Mouse (Mus musculus): ENCODE data around the gene Bbs10. TPM values are rescaled to one million over a fixed set of nuclear protein-coding genes. Genes with fewer than 3 reads are reported as not detected.
A peak's percentile ranks its signal among the peaks of the same experiment; 100 is the strongest.

Bbs10 gene
- polyA plus RNA-seq (2012; rRNA removed) (0.93 and 1.4 TPM in 2 replicates), polyA plus RNA-seq (2014; fragmentation: Nextera tagmentation; extraction: Ambion mirVana) (0.98 and 1.2 TPM in 2 replicates)

DNA sequence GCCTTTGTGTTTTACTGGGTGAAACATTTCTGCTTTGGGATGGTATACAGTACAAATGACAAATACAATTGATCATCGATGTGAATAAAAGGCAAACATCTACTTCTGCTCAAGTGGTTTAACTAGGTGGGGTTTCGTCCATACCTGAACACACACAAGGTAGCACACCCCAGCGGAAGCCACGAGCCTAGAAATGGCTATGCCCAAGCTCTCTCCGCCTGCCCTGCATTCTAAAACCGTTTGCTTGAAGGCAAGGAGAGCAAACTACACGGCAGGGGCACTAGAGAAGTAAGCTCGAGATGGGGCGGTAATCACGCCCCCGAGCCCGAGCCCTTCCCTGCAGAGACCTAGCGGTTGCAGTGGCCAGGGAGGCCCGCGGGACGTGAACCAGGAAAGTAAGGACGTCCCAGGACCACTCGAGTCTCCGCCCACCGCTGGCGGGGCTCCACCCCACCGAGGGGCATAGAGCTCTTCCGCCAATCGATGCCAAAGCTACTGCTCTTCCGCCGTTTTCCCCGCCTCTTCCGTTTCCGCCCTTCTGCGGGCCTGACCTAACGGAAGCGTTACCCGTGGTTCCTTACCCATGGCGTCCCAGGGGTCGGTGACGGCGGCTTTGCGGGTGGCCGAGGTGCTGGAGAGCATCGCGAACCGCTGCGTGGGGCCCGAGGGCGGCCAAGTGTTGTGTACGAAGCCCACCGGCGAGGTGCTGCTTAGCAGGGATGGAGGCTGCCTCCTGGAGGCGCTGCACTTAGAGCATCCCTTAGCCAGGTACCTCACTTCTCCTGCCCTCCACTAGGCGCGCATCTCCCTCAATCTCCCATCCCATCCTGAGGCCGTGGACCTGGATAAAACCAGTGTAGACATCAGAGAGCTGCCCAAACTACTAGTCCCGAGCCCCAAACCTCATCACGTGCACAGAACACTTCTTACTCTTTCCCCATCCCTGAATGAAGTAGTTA is at the start of gene Bbs10:
Gene Bbs10 (plus strand): TSS at position 540 of the 959 bp plus-strand sequence.
- Histone ChIP-seq H3K4me1 (replicated peaks; ENCODE audit: control insufficient read depth in 2 of 2, insufficient read depth in 2 of 2, low read length in 1 of 2) (peaks cover 6 to 10% of the 10 kb centered on the region in 2 experiments; a peak in 3 of 4 replicates), H3K9ac (replicated peaks) (peak within 1 kb of the TSS; percentile 59), H3K9me3 (ENCODE audit: control insufficient read depth, low read length) (no peaks in the 10 kb centered on the region), H3K36me3 (replicated peaks; ENCODE audit: control insufficient read depth, insufficient read depth, low read depth) (no peaks in the 10 kb centered on the region), H3K27me3 (ENCODE audit: control insufficient read depth, insufficient read depth, low read length) (no peaks in the 10 kb centered on the region), H3K4me2 (ENCODE audit: low read depth) (peak within 1 kb of the TSS; percentile 79), H3K27ac (no peak within 1 kb of the TSS), H3K4me3 (ENCODE audit: insufficient read depth in 1 of 2, low read depth in 2 of 2, low read length in 2 of 2) (peak within 1 kb of the TSS; percentile 65 to 74)
- peak; percentile 99 for ATAC-seq (ENCODE audit: insufficient read depth)
- WGBS (ENCODE audit: insufficient replicate concordance), result 1% methylated on average over 54 of the region's 54 CpGs
- peak; percentile 87 to 88 (median 87) for DNase-seq (ENCODE audit: low read depth in 3 of 3, low spot score in 3 of 3)
- no peak for TF ChIP-seq EP300 (IDR thresholded peaks at IDR 0.05; ENCODE audit: low read depth)
- TF ChIP-seq CTCF (IDR thresholded peaks at IDR 0.05; ENCODE audit: low read depth), result peak; percentile 83

DNA sequence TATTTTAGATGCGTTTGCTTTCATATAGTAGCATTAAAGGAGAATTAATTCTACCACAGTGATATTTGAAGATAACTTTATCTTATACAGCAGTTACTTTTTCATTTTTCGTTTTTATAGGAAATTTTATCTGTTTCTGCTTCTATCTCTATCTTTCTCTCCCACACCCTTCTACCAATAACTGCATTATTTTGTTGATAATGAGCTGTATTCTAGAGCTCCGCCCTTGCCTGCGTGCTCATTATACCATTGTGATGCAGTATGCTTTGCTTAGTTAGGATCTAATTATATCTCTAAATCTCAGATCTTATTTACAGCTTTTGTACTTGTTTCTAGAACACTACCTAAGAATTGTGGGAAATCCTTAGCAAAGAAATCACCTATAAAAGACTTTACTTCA is 48.3 kb upstream of the Bbs10 start:
- no peak for TF ChIP-seq CTCF (IDR thresholded peaks at IDR 0.05; ENCODE audit: low read depth)
- TF ChIP-seq EP300 (IDR thresholded peaks at IDR 0.05; ENCODE audit: low read depth), result peak; percentile 35; the same call in 1 of the 2 replicates
- H3K27ac ChIP-seq, result no peak overlapping the region
- no peak overlapping the region for H3K4me2 ChIP-seq (ENCODE audit: low read depth)
- H3K9me3 ChIP-seq (ENCODE audit: control insufficient read depth, low read length), result no peaks in the 10 kb centered on the region
- H3K36me3 ChIP-seq (replicated peaks; ENCODE audit: control insufficient read depth, insufficient read depth, low read depth), result no peaks in the 10 kb centered on the region
- no peak overlapping the region for H3K9ac ChIP-seq (replicated peaks)
- no peak overlapping the region for H3K4me3 ChIP-seq (ENCODE audit: insufficient read depth in 1 of 2, low read depth in 2 of 2, low read length in 2 of 2)
- no peaks in the 10 kb centered on the region for H3K27me3 ChIP-seq (ENCODE audit: control insufficient read depth, insufficient read depth, low read length)
- DNase-seq (ENCODE audit: low read depth in 3 of 3, low spot score in 3 of 3) (peak in 1 of 3 experiments; percentile 13), ATAC-seq (ENCODE audit: insufficient read depth) (peak; percentile 71; the same call in 1 of the 2 replicates)
- peaks cover 4% of the 10 kb centered on the region in 2 experiments for H3K4me1 ChIP-seq (replicated peaks; ENCODE audit: control insufficient read depth in 2 of 2, insufficient read depth in 2 of 2, low read length in 1 of 2)
- WGBS (ENCODE audit: insufficient replicate concordance), result 24% methylated on average over 4 of the region's 4 CpGs

DNA sequence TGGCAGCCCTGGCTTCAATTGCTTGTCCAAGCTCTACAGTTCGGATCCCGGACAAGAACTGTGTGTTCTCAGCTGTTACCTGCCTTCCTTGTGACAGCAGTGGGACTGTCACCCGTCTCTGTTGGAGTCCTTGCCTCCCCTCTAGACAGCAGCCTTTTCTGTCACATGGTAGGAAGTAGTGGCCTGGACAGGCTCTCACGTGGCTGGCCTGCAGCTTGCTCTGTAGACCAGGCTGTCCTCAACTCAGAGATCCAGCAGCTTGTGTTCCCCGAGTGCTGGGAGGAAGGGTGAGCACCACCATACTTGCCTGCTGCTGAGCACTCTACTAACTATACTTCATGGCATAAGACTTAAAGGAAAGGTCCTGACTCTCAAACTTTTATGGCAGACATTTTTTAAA is 46.8 kb upstream of the Bbs10 start:
- Histone ChIP-seq H3K9ac (replicated peaks) (no peak overlapping the region), H3K27ac (no peak overlapping the region), H3K4me3 (ENCODE audit: insufficient read depth in 1 of 2, low read depth in 2 of 2, low read length in 2 of 2) (no peak overlapping the region), H3K36me3 (replicated peaks; ENCODE audit: control insufficient read depth, insufficient read depth, low read depth) (peaks cover 4% of the 10 kb centered on the region), H3K4me1 (replicated peaks; ENCODE audit: control insufficient read depth in 2 of 2, insufficient read depth in 2 of 2, low read length in 1 of 2) (peaks cover 4 to 8% of the 10 kb centered on the region in 2 experiments), H3K9me3 (ENCODE audit: control insufficient read depth, low read length) (no peaks in the 10 kb centered on the region), H3K4me2 (ENCODE audit: low read depth) (no peak overlapping the region), H3K27me3 (ENCODE audit: control insufficient read depth, insufficient read depth, low read length) (no peaks in the 10 kb centered on the region)
- DNase-seq (ENCODE audit: low read depth in 3 of 3, low spot score in 3 of 3) (no peak), ATAC-seq (ENCODE audit: insufficient read depth) (no peak)
- TF ChIP-seq EP300 (IDR thresholded peaks at IDR 0.05; ENCODE audit: low read depth) (no peak), CTCF (IDR thresholded peaks at IDR 0.05; ENCODE audit: low read depth) (no peak)
- WGBS (ENCODE audit: insufficient replicate concordance), result 68% methylated on average over 5 of the region's 5 CpGs

DNA sequence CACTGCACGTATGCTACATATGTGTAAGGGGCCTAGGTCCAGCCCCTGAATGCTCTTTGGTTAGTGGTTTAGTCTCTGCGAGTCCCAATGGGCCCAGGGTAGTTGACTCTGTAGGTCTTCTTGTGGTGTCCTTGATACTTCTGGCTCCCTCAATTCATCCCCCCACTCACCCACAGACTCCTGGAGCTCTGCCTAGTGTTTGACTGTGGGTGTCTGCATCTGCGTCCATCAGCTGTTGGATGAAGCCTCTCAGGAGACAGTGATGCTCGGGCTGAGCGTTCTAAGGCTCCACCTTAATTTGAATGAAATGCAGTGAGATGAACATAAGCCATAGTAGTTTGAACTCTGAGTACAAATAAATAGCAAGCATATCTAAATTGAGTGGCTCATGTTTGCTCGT is 43.3 kb upstream of the Bbs10 start:
- peaks cover 4% of the 10 kb centered on the region for H3K36me3 ChIP-seq (replicated peaks; ENCODE audit: control insufficient read depth, insufficient read depth, low read depth)
- H3K27ac ChIP-seq, result no peak overlapping the region
- peaks cover 0 to 4% of the 10 kb centered on the region in 2 experiments; a peak in 3 of 4 replicates for H3K4me1 ChIP-seq (replicated peaks; ENCODE audit: control insufficient read depth in 2 of 2, insufficient read depth in 2 of 2, low read length in 1 of 2)
- H3K9me3 ChIP-seq (ENCODE audit: control insufficient read depth, low read length), result no peaks in the 10 kb centered on the region
- H3K4me3 ChIP-seq (ENCODE audit: insufficient read depth in 1 of 2, low read depth in 2 of 2, low read length in 2 of 2), result no peak overlapping the region
- WGBS (ENCODE audit: insufficient replicate concordance), result 86% methylated on average over 6 of the region's 6 CpGs
- TF ChIP-seq EP300 (IDR thresholded peaks at IDR 0.05; ENCODE audit: low read depth) (no peak), CTCF (IDR thresholded peaks at IDR 0.05; ENCODE audit: low read depth) (no peak)
- no peak for DNase-seq (ENCODE audit: low read depth in 3 of 3, low spot score in 3 of 3)
- no peak for ATAC-seq (ENCODE audit: insufficient read depth)
- no peak overlapping the region for H3K9ac ChIP-seq (replicated peaks)
- no peak overlapping the region for H3K4me2 ChIP-seq (ENCODE audit: low read depth)
- no peaks in the 10 kb centered on the region for H3K27me3 ChIP-seq (ENCODE audit: control insufficient read depth, insufficient read depth, low read length)

DNA sequence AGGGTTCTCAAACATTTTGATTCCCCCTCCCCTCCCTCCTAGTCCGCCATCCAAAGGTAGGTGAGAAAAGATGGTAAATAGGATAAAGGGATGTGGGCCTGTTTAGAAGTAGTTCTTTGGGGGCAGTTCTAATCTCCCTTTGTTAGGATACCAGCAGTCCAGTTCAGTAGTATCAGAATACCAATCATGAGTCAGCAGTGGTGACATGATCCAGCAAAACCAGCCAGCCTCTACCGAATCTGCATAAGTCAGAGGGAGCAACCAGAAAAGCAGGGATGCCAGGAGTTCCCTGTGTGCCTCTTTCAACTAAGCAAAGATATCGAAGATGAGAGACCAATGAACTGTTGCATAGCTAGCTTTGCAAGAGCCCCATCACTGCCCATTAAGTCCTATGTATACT is 42.3 kb upstream of the Bbs10 start:
- no peak overlapping the region for H3K27ac ChIP-seq
- H3K4me1 ChIP-seq (replicated peaks; ENCODE audit: control insufficient read depth in 2 of 2, insufficient read depth in 2 of 2, low read length in 1 of 2), result peaks cover 0 to 4% of the 10 kb centered on the region in 2 experiments; a peak in 2 of 4 replicates
- WGBS (ENCODE audit: insufficient replicate concordance), result 66% methylated on average over 3 of the region's 3 CpGs
- H3K4me2 ChIP-seq (ENCODE audit: low read depth), result no peak overlapping the region
- no peak overlapping the region for H3K9ac ChIP-seq (replicated peaks)
- H3K27me3 ChIP-seq (ENCODE audit: control insufficient read depth, insufficient read depth, low read length), result no peaks in the 10 kb centered on the region
- DNase-seq (ENCODE audit: low read depth in 3 of 3, low spot score in 3 of 3) (peak in 2 of 3 experiments; percentile 15 to 19), ATAC-seq (ENCODE audit: insufficient read depth) (peak; percentile 68)
- H3K9me3 ChIP-seq (ENCODE audit: control insufficient read depth, low read length), result no peaks in the 10 kb centered on the region
- no peak for TF ChIP-seq EP300 (IDR thresholded peaks at IDR 0.05; ENCODE audit: low read depth)
- no peak for TF ChIP-seq CTCF (IDR thresholded peaks at IDR 0.05; ENCODE audit: low read depth)
- H3K4me3 ChIP-seq (ENCODE audit: insufficient read depth in 1 of 2, low read depth in 2 of 2, low read length in 2 of 2), result no peak overlapping the region
- peaks cover 4% of the 10 kb centered on the region for H3K36me3 ChIP-seq (replicated peaks; ENCODE audit: control insufficient read depth, insufficient read depth, low read depth)
